Mouse (Mus musculus) cortical plate, adult 2 months (tissue): ENCODE data around the gene Oosp1. TPM values are rescaled to one million over a fixed set of nuclear protein-coding genes. Genes with fewer than 3 reads are reported as not detected.

Experiments
- H3K27ac ChIP-seq: fragments of 200-500 bp; 2 replicates; pipeline ENCODE4 v1.5.1; 2012; ENCODE audit warnings: low read length, control low read depth, inconsistent platforms; ENCODE audit not compliant: insufficient read depth
- H3K4me1 ChIP-seq: fragments of 200-500 bp; 2 replicates; pipeline ENCODE4 v1.6.1; 2011; ENCODE audit warnings: low read length; ENCODE audit not compliant: control insufficient read depth, insufficient read depth
- H3K4me3 ChIP-seq: fragments of 200-500 bp; 2 replicates; pipeline ENCODE4 v1.5.1; 2011; ENCODE audit warnings: mild to moderate bottlenecking, low read length, control low read depth; ENCODE audit not compliant: insufficient read depth
- CTCF ChIP-seq: fragments of 200-500 bp; IDR thresholded peaks from 2 replicates; pipeline ENCODE4 v1.5.1; 2011; ENCODE audit warnings: mild to moderate bottlenecking, control low read depth, low read length; ENCODE audit not compliant: insufficient read depth; ENCODE audit errors: extremely low read depth
- POLR2A ChIP-seq: fragments of 200-500 bp; IDR thresholded peaks from 2 replicates; pipeline ENCODE4 v1.6.1; 2011; ENCODE audit warnings: mild to moderate bottlenecking, low read length, control low read depth; ENCODE audit not compliant: insufficient read depth; ENCODE audit errors: extremely low read depth
- polyA plus RNA-seq: library from polyadenylated mRNA; depleted of rRNA; stranded (reverse); fragments of >200 nt; gene quantifications from 2 replicates; pipeline ENCODE4 v1.2.3, GENCODE M21; 2012; rRNA removed

The Oosp1 gene
- polyA plus RNA-seq, 1 experiment: not detected

- TF ChIP-seq CTCF (no peak), POLR2A (no peak)
- H3K27ac ChIP-seq: no peak overlapping the region
- no peaks in the 10 kb centered on the region for H3K4me1 ChIP-seq
- no peak overlapping the region for H3K4me3 ChIP-seq
Measured at GRCm38 (mm10) chr19:11625231-11625630, 65.7 kb downstream of the Oosp1 start.

GRCm38 (mm10) chr19:11624800-11625199 is 66.2 kb downstream of the Oosp1 start:
- Histone ChIP-seq H3K4me1 (no peaks in the 10 kb centered on the region), H3K4me3 (no peak overlapping the region), H3K27ac (no peak overlapping the region)
- TF ChIP-seq CTCF: no peak
- TF ChIP-seq POLR2A: no peak

GRCm38 (mm10) chr19:11623551-11623950 is 67.4 kb downstream of the Oosp1 start, which contains the start of gene Ms4a2:
TSS of gene Ms4a2 (minus strand) at chr19:11623719.
- Histone ChIP-seq H3K27ac (no peak within 1 kb of the TSS), H3K4me3 (no peak within 1 kb of the TSS), H3K4me1 (no peaks in the 10 kb centered on the region)
- TF ChIP-seq POLR2A (no peak), CTCF (no peak)

GRCm38 (mm10) chr19:11617983-11618382 is 73.0 kb downstream of the Oosp1 start:
- Histone ChIP-seq H3K4me3 (no peak overlapping the region), H3K27ac (no peak overlapping the region), H3K4me1 (no peaks in the 10 kb centered on the region)
- TF ChIP-seq POLR2A: no peak
- no peak for TF ChIP-seq CTCF

Other genes starting within 250 kb of the Oosp1 start
- 0.44 and 0.78 TPM in 2 replicates for gene Ms4a4b, start 247.6 kb downstream of the Oosp1 start, polyA plus RNA-seq
- 0.86 and 1.3 TPM in 2 replicates for gene Ms4a6c, start 221.8 kb downstream of the Oosp1 start, polyA plus RNA-seq
- 0.31 and 0.62 TPM in 2 replicates for gene Gm8369, start 205.2 kb downstream of the Oosp1 start, polyA plus RNA-seq
- gene Ms4a6b, start 174.6 kb downstream of the Oosp1 start, polyA plus RNA-seq: 2.0 and 2.2 TPM in 2 replicates
- not detected in 2 replicates for gene Ms4a4d, start 154.3 kb downstream of the Oosp1 start, polyA plus RNA-seq
- gene Ms4a6d, start 86.3 kb downstream of the Oosp1 start, polyA plus RNA-seq: 1.5 and 1.8 TPM in 2 replicates
- gene Ms4a2, start 67.4 kb downstream of the Oosp1 start, polyA plus RNA-seq: 0.06 TPM in 1 of 2 replicates, not detected in the other
- not detected in 2 replicates for gene Ms4a3, start 50.3 kb downstream of the Oosp1 start, polyA plus RNA-seq
- gene Oosp2, start 30.6 kb downstream of the Oosp1 start, polyA plus RNA-seq: not detected in 2 replicates
- gene Oosp3, start 5.9 kb upstream of the Oosp1 start, polyA plus RNA-seq: not detected in 2 replicates
- gene Gif, start 56.4 kb upstream of the Oosp1 start, polyA plus RNA-seq: not detected in 2 replicates
- gene Mrpl16, start 79.2 kb upstream of the Oosp1 start, polyA plus RNA-seq: 38.9 and 39.5 TPM in 2 replicates
- 46.4 and 56.4 TPM in 2 replicates for gene Stx3, start 128.3 kb upstream of the Oosp1 start, polyA plus RNA-seq
- gene Olfr1417, start 148.1 kb upstream of the Oosp1 start, polyA plus RNA-seq: not detected in 2 replicates
- gene Olfr1418, start 169.9 kb upstream of the Oosp1 start, polyA plus RNA-seq: not detected in 2 replicates
- 0.13 and 0.15 TPM in 2 replicates for gene Olfr1419, start 184.0 kb upstream of the Oosp1 start, polyA plus RNA-seq
- not detected in 2 replicates for gene Olfr1420, start 195.4 kb upstream of the Oosp1 start, polyA plus RNA-seq
- 15.5 and 17.2 TPM in 2 replicates for gene Patl1, start 221.2 kb upstream of the Oosp1 start, polyA plus RNA-seq